Mouse (Mus musculus) hindbrain, embryonic 15.5 days (tissue): ENCODE data around the gene Mid1. TPM values are rescaled to one million over a fixed set of nuclear protein-coding genes. Genes with fewer than 3 reads are reported as not detected.

ENCODE experiments used
- ATAC-seq: fragments of 200-750 bp; cut with Nextera tagmentation; 2 replicates; pipeline ENCODE4 v1.8.0; 2017; ENCODE audit warnings: low read depth, moderate number of reproducible peaks, moderate TSS enrichment; ENCODE audit not compliant: low FRiP score
- H3K27ac ChIP-seq: fragments of 300-500 bp; sonication (generic); replicated peaks from 2 replicates; pipeline ENCODE4 v1.5.1; 2015; ENCODE audit warnings: mild to moderate bottlenecking, inconsistent platforms
- H3K27me3 ChIP-seq: fragments of 300-500 bp; sonication (generic); 2 replicates; pipeline ENCODE4 v1.6.1; 2015; ENCODE audit warnings: control low read depth, inconsistent platforms
- H3K36me3 ChIP-seq: fragments of 300-500 bp; sonication (generic); 2 replicates; pipeline ENCODE4 v1.6.1; 2015; ENCODE audit warnings: control low read depth, inconsistent platforms
- H3K4me1 ChIP-seq: fragments of 300-500 bp; sonication (generic); replicated peaks from 2 replicates; pipeline ENCODE4 v1.6.1; 2015; ENCODE audit warnings: control low read depth, inconsistent platforms
- H3K4me2 ChIP-seq: fragments of 300-500 bp; sonication (generic); 2 replicates; pipeline ENCODE4 v1.6.1; 2015; ENCODE audit warnings: moderate library complexity, mild to moderate bottlenecking, inconsistent platforms
- H3K4me3 ChIP-seq: fragments of 300-500 bp; sonication (generic); 2 replicates; pipeline ENCODE4 v1.5.1; 2015; ENCODE audit warnings: mild to moderate bottlenecking, inconsistent platforms
- H3K9ac ChIP-seq: fragments of 300-500 bp; sonication (generic); 2 replicates; pipeline ENCODE4 v1.6.1; 2015; ENCODE audit warnings: inconsistent platforms
- H3K9me3 ChIP-seq: fragments of 300-500 bp; sonication (generic); 2 replicates; pipeline ENCODE4 v1.6.1; 2016; ENCODE audit warnings: control low read depth, inconsistent platforms
- WGBS: fragments of 180-500 bp; shearing (Covaris S2); methylation state at CpG from one replicate; pipeline ENCODE4 v1.1.7; 2015; 5-methylcytosine and 5-hydroxymethylcytosine counted together
- polyA plus RNA-seq: library from polyadenylated mRNA; unstranded; fragments of >200 nt; fragmentation: Nextera tagmentation; extraction: Ambion mirVana; gene quantifications from 2 replicates; pipeline ENCODE4 v1.2.1, GENCODE M21; 2015

Mid1 gene
- polyA plus RNA-seq, 1 experiment from 2014 or later, result 6.4 TPM

GRCm38 (mm10) chrX:169892631-169893030, 207.6 kb downstream of the Mid1 start:
- no peak for ATAC-seq
- WGBS, result 84% methylated on average over 2 of the region's 2 CpGs
- no peaks in the 10 kb centered on the region for H3K4me1 ChIP-seq
- no peak overlapping the region for H3K9ac ChIP-seq
- H3K27me3 ChIP-seq, result no peaks in the 10 kb centered on the region
- H3K36me3 ChIP-seq, result no peaks in the 10 kb centered on the region
- no peaks in the 10 kb centered on the region for H3K9me3 ChIP-seq
- no peak overlapping the region for H3K27ac ChIP-seq
- H3K4me2 ChIP-seq, result no peak overlapping the region
- no peak overlapping the region for H3K4me3 ChIP-seq

DNA sequence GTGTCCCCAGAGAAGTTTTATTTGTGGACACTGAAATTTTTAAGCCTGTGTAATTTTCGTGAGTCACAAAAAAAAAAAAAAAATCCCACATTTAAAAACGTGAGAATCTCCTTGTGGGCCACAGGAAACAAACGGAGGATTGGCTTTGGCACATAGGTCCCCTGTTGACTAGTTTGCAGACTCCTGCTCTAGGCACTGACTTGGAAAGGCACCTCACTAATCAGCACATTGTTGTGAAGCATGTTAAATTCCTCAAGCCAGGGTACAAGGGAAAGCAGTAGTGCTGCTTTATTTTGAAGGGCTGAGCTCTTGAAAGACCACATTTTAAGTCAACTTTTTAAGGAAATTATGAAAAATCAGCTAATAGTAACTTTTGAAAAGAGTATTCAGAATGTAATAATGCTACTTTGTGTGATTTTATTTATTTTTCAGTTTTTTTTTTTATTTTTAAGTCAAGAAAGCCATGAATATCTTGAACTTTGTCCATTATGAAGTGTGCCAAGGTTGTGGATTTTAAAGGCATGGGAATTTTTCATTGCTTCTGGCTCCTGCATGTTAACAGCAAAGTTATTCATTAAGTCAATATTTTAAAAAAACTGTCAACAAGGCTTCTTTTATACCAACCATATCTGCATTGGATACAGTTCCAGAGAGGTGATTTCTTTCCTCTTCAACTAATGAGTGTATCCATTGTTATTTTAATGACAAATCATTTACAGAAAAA, 214.4 kb downstream of the Mid1 start:
- Histone ChIP-seq H3K4me3 (no peak overlapping the region), H3K27ac (no peak overlapping the region), H3K4me2 (no peak overlapping the region), H3K9ac (no peak overlapping the region), H3K27me3 (no peaks in the 10 kb centered on the region), H3K4me1 (no peaks in the 10 kb centered on the region), H3K9me3 (no peaks in the 10 kb centered on the region), H3K36me3 (no peaks in the 10 kb centered on the region)
- ATAC-seq, result no peak
- 13% methylated on average over 3 of the region's 3 CpGs for WGBS

DNA sequence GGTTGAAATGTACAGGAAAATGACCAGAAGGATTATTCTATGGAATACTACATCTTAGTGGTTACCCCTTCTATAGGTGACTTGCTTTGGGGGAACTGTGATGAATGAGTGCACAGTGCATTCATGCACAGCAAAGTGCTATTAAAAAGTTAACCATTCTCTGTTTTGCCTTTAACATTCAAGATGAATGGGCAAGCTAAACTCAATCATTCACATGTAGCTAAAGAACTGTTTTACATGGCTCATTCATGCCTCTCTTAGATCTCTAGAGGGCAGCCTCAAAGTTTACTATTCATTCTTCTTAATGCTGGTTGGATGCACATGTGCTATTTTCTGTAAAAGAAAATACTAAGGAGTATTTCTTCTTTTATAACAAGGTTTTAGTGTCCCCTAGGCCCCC, 217.9 kb downstream of the Mid1 start:
- no peak overlapping the region for H3K4me2 ChIP-seq
- H3K4me3 ChIP-seq, result no peak overlapping the region
- H3K27me3 ChIP-seq, result 0 out of 2 replicates have a peak, but pooled peaks cover 6% of the 10 kb centered on the region
- no peaks in the 10 kb centered on the region for H3K36me3 ChIP-seq
- ATAC-seq, result no peak
- no peaks in the 10 kb centered on the region for H3K4me1 ChIP-seq
- no peak overlapping the region for H3K9ac ChIP-seq
- H3K27ac ChIP-seq, result no peak overlapping the region
- no peaks in the 10 kb centered on the region for H3K9me3 ChIP-seq

DNA sequence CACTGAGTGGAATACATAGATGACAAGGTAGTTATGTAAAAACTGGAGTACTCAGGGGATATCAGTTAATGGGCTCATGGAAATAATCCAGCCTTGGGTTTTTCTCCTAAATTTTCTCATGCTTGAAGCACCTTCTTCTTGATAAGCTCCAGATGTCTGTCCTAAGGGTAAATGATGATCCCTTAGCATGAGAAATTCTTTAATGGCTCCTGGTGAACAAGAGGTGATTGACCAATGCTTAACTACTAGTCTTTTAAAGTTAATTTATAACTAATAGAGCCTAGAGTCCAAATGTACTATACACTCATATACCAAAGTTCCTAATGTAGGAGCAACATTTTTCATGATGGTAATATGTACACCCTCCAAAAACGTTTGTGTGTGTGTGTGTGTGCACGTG, 218.7 kb downstream of the Mid1 start:
- 58% methylated on average over 2 of the region's 2 CpGs for WGBS
- no peak overlapping the region for H3K4me3 ChIP-seq

DNA sequence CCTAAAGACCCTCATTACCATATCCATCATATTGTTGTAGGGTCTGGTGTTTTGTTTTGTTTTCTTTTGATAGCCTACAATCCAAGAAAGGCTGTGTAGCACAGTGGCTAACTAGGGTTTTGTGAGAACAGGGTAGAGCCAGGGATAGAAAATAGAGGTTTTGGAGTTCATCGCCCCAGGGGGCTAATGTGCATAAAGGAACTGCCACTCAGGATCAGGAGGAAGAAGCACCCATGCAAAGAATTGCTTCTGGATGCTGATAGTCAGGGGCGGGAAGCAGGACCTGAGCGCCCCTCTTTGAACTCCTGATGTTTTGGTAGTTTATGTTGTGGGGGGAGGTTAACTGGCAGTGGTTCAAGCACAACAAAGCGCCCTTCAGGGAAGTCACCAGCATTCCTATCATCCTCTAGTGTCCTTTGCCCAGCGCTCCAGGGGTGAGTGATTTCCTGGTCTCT, 221.1 kb downstream of the Mid1 start:
- no peaks in the 10 kb centered on the region for H3K9me3 ChIP-seq
- H3K36me3 ChIP-seq, result no peaks in the 10 kb centered on the region
- no peak overlapping the region for H3K27ac ChIP-seq
- H3K27me3 ChIP-seq, result peaks cover 25% of the 10 kb centered on the region; the same call in 1 of the 2 replicates
- no peak overlapping the region; the same call in 1 of the 2 replicates for H3K4me2 ChIP-seq
- H3K4me3 ChIP-seq, result no peak overlapping the region
- H3K9ac ChIP-seq, result no peak overlapping the region
- 12% methylated on average over 5 of the region's 5 CpGs for WGBS
- no peaks in the 10 kb centered on the region for H3K4me1 ChIP-seq
- ATAC-seq, result no peak

More for the DNA sequence above, 218.7 kb downstream of the Mid1 start:
- H3K27me3 ChIP-seq, result 0 out of 2 replicates have a peak, but pooled peaks cover 13% of the 10 kb centered on the region
- no peak for ATAC-seq
- no peaks in the 10 kb centered on the region for H3K36me3 ChIP-seq
- H3K27ac ChIP-seq, result no peak overlapping the region
- no peak overlapping the region for H3K9ac ChIP-seq
- no peaks in the 10 kb centered on the region for H3K9me3 ChIP-seq
- H3K4me1 ChIP-seq, result no peaks in the 10 kb centered on the region
- H3K4me2 ChIP-seq, result no peak overlapping the region

DNA sequence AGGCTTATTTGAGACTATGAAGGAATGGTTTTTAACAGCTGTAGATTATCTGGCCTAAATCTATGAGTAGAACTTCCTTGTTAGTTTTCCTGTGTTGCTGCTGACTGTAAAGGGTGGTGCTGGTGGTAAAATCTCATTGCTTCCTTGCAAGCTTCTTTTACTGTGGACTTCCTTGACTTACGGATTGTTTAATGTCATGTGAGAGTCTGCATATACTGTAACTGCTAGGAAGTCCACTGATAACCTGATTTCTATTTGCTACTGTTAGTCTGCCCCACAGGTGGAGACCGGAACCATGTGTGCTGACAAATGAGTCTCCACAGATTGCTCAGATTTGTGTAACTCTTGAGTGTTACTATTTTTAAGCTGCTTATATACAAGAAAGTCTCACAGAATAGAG, 224.9 kb downstream of the Mid1 start:
- Histone ChIP-seq H3K9ac (no peak overlapping the region), H3K4me2 (no peak overlapping the region), H3K4me3 (no peak overlapping the region), H3K4me1 (no peaks in the 10 kb centered on the region), H3K9me3 (no peaks in the 10 kb centered on the region), H3K36me3 (no peaks in the 10 kb centered on the region), H3K27me3 (peaks cover 28% of the 10 kb centered on the region; the same call in 1 of the 2 replicates), H3K27ac (no peak overlapping the region)
- WGBS, result 92% methylated on average over 2 of the region's 2 CpGs
- ATAC-seq, result no peak

DNA sequence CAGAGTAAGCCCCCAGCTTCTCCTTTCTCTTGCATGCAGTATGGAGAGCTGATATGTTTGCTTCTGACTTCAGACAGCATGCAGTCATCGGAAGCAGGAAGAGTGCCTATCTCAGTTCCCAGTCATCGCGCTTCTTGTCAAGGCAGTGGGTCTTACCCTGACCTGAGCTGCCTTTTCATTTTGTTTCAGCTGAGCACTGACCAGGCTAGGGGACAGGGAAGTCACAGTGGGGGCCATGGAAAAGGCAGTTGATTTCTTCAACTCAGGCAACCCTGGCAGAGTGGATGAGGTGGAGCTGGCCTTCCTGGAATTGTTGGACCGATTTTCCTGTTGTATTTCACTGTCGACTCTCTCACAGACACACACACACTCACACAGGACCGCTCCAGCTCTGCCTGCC, 230.7 kb downstream of the Mid1 start:
- Histone ChIP-seq H3K4me3 (no peak overlapping the region), H3K9me3 (no peaks in the 10 kb centered on the region), H3K27me3 (0 out of 2 replicates have a peak, but pooled peaks cover 10% of the 10 kb centered on the region), H3K4me2 (no peak overlapping the region), H3K36me3 (no peaks in the 10 kb centered on the region), H3K27ac (no peak overlapping the region), H3K9ac (no peak overlapping the region), H3K4me1 (no peaks in the 10 kb centered on the region)
- no peak for ATAC-seq
- WGBS, result 93% methylated on average over 6 of the region's 6 CpGs

DNA sequence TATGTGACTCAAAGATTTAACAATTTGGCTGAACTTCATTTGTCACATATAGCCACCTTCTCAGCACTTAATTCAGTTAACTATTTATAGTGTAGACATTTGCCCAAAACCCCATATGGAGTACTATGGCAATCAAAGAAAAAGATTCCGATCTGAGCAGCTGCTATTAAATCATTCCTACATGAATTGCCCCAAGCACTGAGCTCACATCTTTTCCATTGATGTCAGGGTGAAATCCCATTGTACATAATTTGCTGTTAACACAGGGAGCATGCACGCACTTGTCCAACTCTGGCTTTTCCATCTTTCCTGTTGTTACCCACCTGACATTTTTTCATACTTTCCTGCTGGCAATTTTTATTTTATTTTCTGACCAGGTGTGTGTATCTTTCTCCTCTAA, 237.5 kb downstream of the Mid1 start:
- 59% methylated on average over 2 of the region's 2 CpGs for WGBS
- Histone ChIP-seq H3K9ac (no peak overlapping the region), H3K27me3 (peaks cover 5% of the 10 kb centered on the region; the same call in 1 of the 2 replicates)

DNA sequence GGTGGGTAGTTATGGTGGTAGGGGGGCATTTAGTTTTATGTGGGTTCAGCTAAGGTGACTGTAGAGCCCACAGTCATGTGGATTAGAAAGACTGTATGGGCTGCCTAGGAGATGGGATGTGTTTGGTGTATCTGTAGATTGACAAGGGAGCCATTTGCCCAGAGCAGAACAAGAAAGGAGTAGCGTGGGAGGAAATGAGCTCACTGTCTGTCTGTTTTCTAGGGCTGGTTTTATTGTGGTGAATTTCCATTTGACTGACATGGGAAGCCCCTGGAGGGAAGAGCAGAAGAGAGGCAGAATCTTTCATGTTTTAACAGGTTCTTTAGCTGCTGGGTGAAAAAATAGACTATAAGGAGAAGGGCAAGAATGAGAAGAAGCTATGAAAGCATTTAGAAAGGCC, 238.4 kb downstream of the Mid1 start:
- WGBS, result 39% methylated on average over 1 of the region's 1 CpGs
- no peak for ATAC-seq
- Histone ChIP-seq H3K9ac (no peak overlapping the region), H3K4me2 (no peak overlapping the region), H3K4me1 (no peaks in the 10 kb centered on the region), H3K27me3 (peaks cover 5% of the 10 kb centered on the region; the same call in 1 of the 2 replicates), H3K27ac (no peak overlapping the region), H3K4me3 (no peak overlapping the region), H3K9me3 (no peaks in the 10 kb centered on the region), H3K36me3 (no peaks in the 10 kb centered on the region)

More for the DNA sequence above, 237.5 kb downstream of the Mid1 start:
- H3K36me3 ChIP-seq, result no peaks in the 10 kb centered on the region
- no peaks in the 10 kb centered on the region for H3K9me3 ChIP-seq
- H3K27ac ChIP-seq, result no peak overlapping the region
- H3K4me2 ChIP-seq, result no peak overlapping the region
- no peak for ATAC-seq
- H3K4me1 ChIP-seq, result no peaks in the 10 kb centered on the region
- no peak overlapping the region for H3K4me3 ChIP-seq

- H3K9ac ChIP-seq, result no peak overlapping the region
- no peak for ATAC-seq
- no peak overlapping the region for H3K4me3 ChIP-seq
- no peak overlapping the region for H3K4me2 ChIP-seq
- no peaks in the 10 kb centered on the region for H3K4me1 ChIP-seq
- H3K36me3 ChIP-seq, result no peaks in the 10 kb centered on the region
- H3K27me3 ChIP-seq, result peaks cover 9% of the 10 kb centered on the region; the same call in 1 of the 2 replicates
- WGBS, result 28% methylated on average over 7 of the region's 7 CpGs
- no peaks in the 10 kb centered on the region for H3K9me3 ChIP-seq
- no peak overlapping the region for H3K27ac ChIP-seq
Measured at GRCm38 (mm10) chrX:169925600-169925999, 240.6 kb downstream of the Mid1 start.

DNA sequence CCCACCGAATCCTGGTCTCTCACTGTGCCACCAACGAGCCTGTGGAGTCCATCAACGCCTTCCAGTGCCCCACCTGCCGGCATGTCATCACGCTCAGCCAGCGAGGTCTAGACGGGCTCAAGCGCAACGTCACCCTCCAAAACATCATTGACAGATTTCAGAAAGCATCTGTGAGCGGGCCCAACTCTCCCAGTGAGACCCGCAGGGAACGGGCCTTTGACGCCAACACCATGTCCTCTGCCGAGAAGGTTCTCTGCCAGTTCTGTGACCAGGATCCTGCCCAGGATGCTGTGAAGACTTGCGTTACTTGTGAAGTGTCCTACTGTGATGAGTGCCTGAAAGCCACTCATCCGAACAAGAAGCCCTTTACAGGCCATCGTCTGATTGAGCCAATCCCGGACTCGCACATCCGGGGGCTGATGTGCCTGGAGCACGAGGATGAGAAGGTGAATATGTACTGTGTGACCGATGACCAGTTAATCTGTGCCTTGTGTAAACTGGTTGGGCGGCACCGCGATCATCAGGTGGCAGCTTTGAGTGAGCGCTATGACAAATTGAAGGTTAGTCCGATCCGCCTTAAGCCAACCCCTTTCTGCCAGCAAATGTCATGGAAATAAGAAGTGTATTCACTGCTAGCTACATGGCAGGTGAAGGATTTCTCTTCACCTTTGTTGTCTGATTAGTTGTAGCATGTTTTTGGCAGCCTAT, 242.3 kb downstream of the Mid1 start:
- H3K9me3 ChIP-seq, result no peaks in the 10 kb centered on the region
- no peak overlapping the region for H3K27ac ChIP-seq
- H3K4me1 ChIP-seq, result no peaks in the 10 kb centered on the region
- no peak overlapping the region for H3K9ac ChIP-seq
- peaks cover 9% of the 10 kb centered on the region; the same call in 1 of the 2 replicates for H3K27me3 ChIP-seq
- no peak overlapping the region for H3K4me2 ChIP-seq
- ATAC-seq, result no peak
- 63% methylated on average over 28 of the region's 28 CpGs for WGBS
- H3K36me3 ChIP-seq, result no peaks in the 10 kb centered on the region
- no peak overlapping the region for H3K4me3 ChIP-seq

DNA sequence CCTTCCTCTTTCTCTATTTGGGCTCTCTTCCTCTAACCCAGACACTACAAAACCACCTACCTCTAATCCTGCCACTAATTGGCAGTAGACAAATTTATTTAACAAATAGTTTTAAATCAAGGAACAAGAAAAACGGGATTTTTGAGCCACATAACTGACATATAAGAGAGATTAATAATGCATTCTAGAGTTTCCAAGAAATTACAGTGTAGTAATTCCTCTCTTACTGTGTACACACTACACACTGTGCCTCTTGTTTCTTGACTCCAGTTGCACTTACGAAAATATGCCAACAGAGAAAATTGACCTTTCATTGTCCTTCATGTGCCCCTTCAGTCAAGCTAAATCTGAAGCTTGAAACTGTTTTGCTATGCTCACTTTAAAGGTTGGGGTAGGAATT, 245.9 kb downstream of the Mid1 start:
- no peak overlapping the region for H3K9ac ChIP-seq
- H3K4me2 ChIP-seq, result no peak overlapping the region
- H3K36me3 ChIP-seq, result no peaks in the 10 kb centered on the region
- peaks cover 14% of the 10 kb centered on the region; the same call in 1 of the 2 replicates for H3K27me3 ChIP-seq
- H3K27ac ChIP-seq, result no peak overlapping the region
- H3K4me1 ChIP-seq, result no peaks in the 10 kb centered on the region
- no peaks in the 10 kb centered on the region for H3K9me3 ChIP-seq
- no peak for ATAC-seq
- no peak overlapping the region for H3K4me3 ChIP-seq
- WGBS, result 69% methylated on average over 2 of the region's 2 CpGs
